Mouse (Mus musculus): Measurements from ENCODE around the gene Mosmo. TPM values are rescaled to one million over a fixed set of nuclear protein-coding genes. Genes with fewer than 3 reads are reported as not detected.
"Not testable (repeated sequence)": the region's sequence is repeated elsewhere in the genome, so short reads cannot be mapped to it uniquely, and the experiment has no call there.

Gene Mosmo
- total and polyA plus RNA-seq, 2 experiments from 2014 or later, result 11.8 to 35.0 TPM

DNA sequence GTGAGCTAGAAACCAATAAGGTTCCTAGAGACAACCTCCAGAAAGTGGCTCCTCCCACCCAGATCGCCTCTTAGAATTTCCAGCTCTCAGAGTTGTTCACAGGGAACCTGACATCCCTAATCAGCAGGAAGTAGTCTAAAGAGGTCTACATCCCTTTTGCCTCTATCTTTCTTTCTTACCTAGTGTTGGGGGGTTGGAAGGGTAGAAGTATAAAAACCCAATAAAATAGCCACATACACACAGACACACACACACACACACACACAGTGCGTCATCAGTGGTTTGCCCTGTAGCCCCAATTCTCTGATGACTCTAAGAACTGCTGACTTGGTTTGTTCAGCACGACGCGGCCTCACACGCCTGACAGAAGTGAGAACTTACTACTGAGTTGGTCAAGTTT is 22.2 kb downstream of the Mosmo start:
- DNase-seq (no peak), ATAC-seq (no peak)
- 91% methylated on average over 6 of the region's 6 CpGs for WGBS
- no peaks in the 10 kb centered on the region for H3K9me3 ChIP-seq (ENCODE audit: low read length)
- H3K4me3 ChIP-seq (ENCODE audit: low read depth, low read length), result no peak overlapping the region
- no peaks in the 10 kb centered on the region for H3K36me3 ChIP-seq (ENCODE audit: insufficient read depth)
- H3K4me2 ChIP-seq (ENCODE audit: low read depth), result no peak overlapping the region
- H3K27me3 ChIP-seq (ENCODE audit: insufficient read depth, low read length), result no peaks in the 10 kb centered on the region
- no peaks in the 10 kb centered on the region for H3K4me1 ChIP-seq (ENCODE audit: insufficient read depth)
- no peak overlapping the region for H3K27ac ChIP-seq (ENCODE audit: low read depth, low read length)
- no peak for TF ChIP-seq CTCF (IDR thresholded peaks at IDR 0.05; ENCODE audit: low read depth)
- no peak overlapping the region for H3K9ac ChIP-seq

DNA sequence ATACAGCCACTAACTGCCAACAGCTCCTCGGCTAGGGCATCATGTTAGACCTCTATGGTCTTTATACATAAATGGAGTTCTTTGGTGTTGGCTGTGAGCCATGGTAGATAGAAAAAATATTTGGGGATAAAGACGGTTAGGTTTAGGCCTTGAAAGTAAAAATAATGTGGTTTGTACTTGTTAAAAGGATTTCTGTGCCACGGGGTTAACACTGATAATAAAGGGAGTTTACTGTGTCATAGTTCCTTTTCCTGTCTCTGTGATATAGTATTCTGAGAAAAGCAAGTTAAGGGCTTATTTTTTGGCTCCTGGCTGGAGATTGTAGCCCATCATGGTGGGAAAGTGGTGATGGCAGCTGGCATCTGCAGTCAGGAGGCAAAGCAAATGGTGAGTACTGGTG is 26.5 kb downstream of the Mosmo start:
- no peak overlapping the region for H3K4me3 ChIP-seq (ENCODE audit: low read depth, low read length)
- DNase-seq (no peak), ATAC-seq (no peak)
- H3K4me1 ChIP-seq (ENCODE audit: insufficient read depth), result no peaks in the 10 kb centered on the region
- WGBS, result 79% methylated on average over 3 of the region's 3 CpGs
- TF ChIP-seq CTCF (IDR thresholded peaks at IDR 0.05; ENCODE audit: low read depth), result no peak
- no peak overlapping the region for H3K4me2 ChIP-seq (ENCODE audit: low read depth)
- H3K27me3 ChIP-seq (ENCODE audit: insufficient read depth, low read length), result no peaks in the 10 kb centered on the region
- H3K36me3 ChIP-seq (ENCODE audit: insufficient read depth), result no peaks in the 10 kb centered on the region
- no peak overlapping the region for H3K27ac ChIP-seq (ENCODE audit: low read depth, low read length)
- no peak overlapping the region for H3K9ac ChIP-seq
- no peaks in the 10 kb centered on the region for H3K9me3 ChIP-seq (ENCODE audit: low read length)

DNA sequence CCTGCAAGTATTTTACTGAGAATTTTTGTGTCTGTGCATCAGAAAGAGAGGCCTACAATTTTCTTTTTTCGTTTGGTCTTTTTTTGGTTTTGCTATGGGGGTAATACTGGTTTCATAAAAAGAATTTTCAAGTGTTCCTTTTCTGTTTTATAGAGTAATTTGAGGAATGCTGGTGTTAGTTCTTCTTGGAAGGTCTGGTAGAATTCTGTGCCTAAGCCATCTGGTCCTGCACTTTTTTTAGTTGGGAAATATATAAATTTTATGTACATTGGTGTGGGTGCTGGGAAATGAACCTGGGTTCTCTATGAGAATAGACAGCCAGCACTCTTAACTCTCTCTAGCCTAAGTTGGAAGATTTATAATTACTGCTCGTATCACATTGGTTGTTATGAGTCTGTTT is 34.7 kb downstream of the Mosmo start:
- WGBS, result 79% methylated on average over 2 of the region's 2 CpGs
- DNase-seq (no peak), ATAC-seq (no peak)
- H3K9me3 ChIP-seq (ENCODE audit: low read length), result no peaks in the 10 kb centered on the region
- TF ChIP-seq CTCF (IDR thresholded peaks at IDR 0.05; ENCODE audit: low read depth), result no peak
- no peaks in the 10 kb centered on the region for H3K36me3 ChIP-seq (ENCODE audit: insufficient read depth)
- no peaks in the 10 kb centered on the region for H3K4me1 ChIP-seq (ENCODE audit: insufficient read depth)
- no peaks in the 10 kb centered on the region for H3K27me3 ChIP-seq (ENCODE audit: insufficient read depth, low read length)
- no peak overlapping the region for H3K4me3 ChIP-seq (ENCODE audit: low read depth, low read length)
- no peak overlapping the region for H3K4me2 ChIP-seq (ENCODE audit: low read depth)
- H3K27ac ChIP-seq (ENCODE audit: low read depth, low read length), result no peak overlapping the region
- no peak overlapping the region for H3K9ac ChIP-seq

- DNase-seq (no peak), ATAC-seq (no peak)
- Histone ChIP-seq H3K4me3 (ENCODE audit: low read depth, low read length) (no peak overlapping the region), H3K27me3 (ENCODE audit: insufficient read depth, low read length) (no peaks in the 10 kb centered on the region), H3K9ac (no peak overlapping the region), H3K36me3 (ENCODE audit: insufficient read depth) (no peaks in the 10 kb centered on the region), H3K4me2 (ENCODE audit: low read depth) (no peak overlapping the region), H3K27ac (ENCODE audit: low read depth, low read length) (no peak overlapping the region), H3K4me1 (ENCODE audit: insufficient read depth) (no peaks in the 10 kb centered on the region), H3K9me3 (ENCODE audit: low read length) (no peaks in the 10 kb centered on the region)
- 99% methylated on average over 2 of the region's 2 CpGs for WGBS
- no peak for TF ChIP-seq CTCF (IDR thresholded peaks at IDR 0.05; ENCODE audit: low read depth)
Observed at GRCm38 (mm10) chr7:120713225-120713624, 35.8 kb downstream of the Mosmo start.

DNA sequence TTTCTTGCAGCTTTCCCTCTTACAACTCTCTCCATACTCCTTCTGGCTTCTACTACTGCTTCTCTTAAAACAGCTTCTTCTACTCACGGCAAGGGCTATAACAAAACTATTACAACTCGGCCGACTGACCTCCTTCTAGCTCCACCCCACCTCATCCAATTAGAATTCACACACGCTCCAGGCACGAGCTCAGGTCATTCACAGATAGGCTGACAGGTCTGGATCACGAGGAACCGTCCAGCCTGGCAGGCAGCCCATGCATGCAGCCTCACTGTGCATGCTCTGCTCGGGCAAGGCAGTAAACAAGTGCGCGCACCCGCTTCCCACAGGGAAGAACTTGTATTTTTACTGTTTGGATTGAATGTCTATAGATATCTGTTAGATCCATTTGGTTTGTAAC is 36.5 kb downstream of the Mosmo start:
- H3K36me3 ChIP-seq (ENCODE audit: insufficient read depth); H3K9me3 ChIP-seq (ENCODE audit: low read length); H3K4me1 ChIP-seq (ENCODE audit: insufficient read depth); H3K4me2 ChIP-seq (ENCODE audit: low read depth); H3K27ac ChIP-seq (ENCODE audit: low read depth, low read length); H3K27me3 ChIP-seq (ENCODE audit: insufficient read depth, low read length); ATAC-seq; DNase-seq; H3K4me3 ChIP-seq (ENCODE audit: low read depth, low read length); H3K9ac ChIP-seq: not testable (repeated sequence)
- 85% methylated on average over 11 of the region's 11 CpGs for WGBS

- Histone ChIP-seq H3K4me1 (ENCODE audit: insufficient read depth) (no peaks in the 10 kb centered on the region), H3K4me2 (ENCODE audit: low read depth) (no peak overlapping the region), H3K36me3 (ENCODE audit: insufficient read depth) (no peaks in the 10 kb centered on the region), H3K4me3 (ENCODE audit: low read depth, low read length) (no peak overlapping the region), H3K27me3 (ENCODE audit: insufficient read depth, low read length) (no peaks in the 10 kb centered on the region), H3K27ac (ENCODE audit: low read depth, low read length) (no peak overlapping the region), H3K9ac (no peak overlapping the region), H3K9me3 (ENCODE audit: low read length) (no peaks in the 10 kb centered on the region)
- 38% methylated on average over 2 of the region's 2 CpGs for WGBS
- DNase-seq (no peak), ATAC-seq (no peak)
- TF ChIP-seq CTCF (IDR thresholded peaks at IDR 0.05; ENCODE audit: low read depth), result no peak
Observed at GRCm38 (mm10) chr7:120717261-120717660, 39.8 kb downstream of the Mosmo start.

GRCm38 (mm10) chr7:120721051-120721450 is 43.6 kb downstream of the Mosmo start:
- no peak for ATAC-seq
- TF ChIP-seq CTCF (IDR thresholded peaks at IDR 0.05; ENCODE audit: low read depth), result no peak
- 94% methylated on average over 5 of the region's 5 CpGs for WGBS

DNA sequence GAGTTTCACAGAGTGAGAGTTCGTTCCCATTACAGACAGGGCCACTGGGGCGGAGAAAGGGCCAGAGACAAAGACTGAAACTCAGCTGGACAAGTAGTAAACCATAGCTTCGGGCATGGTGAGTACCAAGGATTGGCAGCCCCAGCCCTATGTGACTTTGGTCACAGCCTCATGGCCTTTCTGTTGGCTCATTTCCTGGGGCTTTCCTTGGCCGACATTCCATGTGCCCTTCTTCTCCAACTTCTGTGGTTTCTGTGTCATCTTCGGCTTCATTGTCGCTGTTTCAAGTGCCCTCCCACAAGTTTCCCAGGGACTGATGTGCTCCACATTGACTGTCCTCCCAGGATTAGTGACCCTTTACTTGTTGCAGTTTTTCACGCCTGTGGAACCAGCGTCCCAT is 44.0 kb downstream of the Mosmo start:
- no peak overlapping the region for H3K4me2 ChIP-seq (ENCODE audit: low read depth)
- TF ChIP-seq CTCF (IDR thresholded peaks at IDR 0.05; ENCODE audit: low read depth), result no peak
- ATAC-seq (no peak), DNase-seq (no peak)
- H3K27me3 ChIP-seq (ENCODE audit: insufficient read depth, low read length), result no peaks in the 10 kb centered on the region
- no peak overlapping the region for H3K9ac ChIP-seq
- H3K9me3 ChIP-seq (ENCODE audit: low read length), result no peaks in the 10 kb centered on the region
- H3K27ac ChIP-seq (ENCODE audit: low read depth, low read length), result no peak overlapping the region
- no peak overlapping the region for H3K4me3 ChIP-seq (ENCODE audit: low read depth, low read length)
- H3K4me1 ChIP-seq (ENCODE audit: insufficient read depth), result no peaks in the 10 kb centered on the region
- WGBS, result 89% methylated on average over 8 of the region's 8 CpGs
- peaks cover 6% of the 10 kb centered on the region for H3K36me3 ChIP-seq (ENCODE audit: insufficient read depth)

More at GRCm38 (mm10) chr7:120721051-120721450, 43.6 kb downstream of the Mosmo start:
- H3K4me3 ChIP-seq (ENCODE audit: low read depth, low read length), result no peak overlapping the region
- no peaks in the 10 kb centered on the region for H3K27me3 ChIP-seq (ENCODE audit: insufficient read depth, low read length)
- no peak for DNase-seq
- no peak overlapping the region for H3K9ac ChIP-seq
- H3K4me1 ChIP-seq (ENCODE audit: insufficient read depth), result no peaks in the 10 kb centered on the region
- no peak overlapping the region for H3K27ac ChIP-seq (ENCODE audit: low read depth, low read length)
- H3K4me2 ChIP-seq (ENCODE audit: low read depth), result no peak overlapping the region
- H3K36me3 ChIP-seq (ENCODE audit: insufficient read depth), result peaks cover 2% of the 10 kb centered on the region; the same call in 1 of the 2 replicates
- no peaks in the 10 kb centered on the region for H3K9me3 ChIP-seq (ENCODE audit: low read length)
